8 mouse cellular contexts compared by ENCODE assay signal in the genomic region with DNA sequence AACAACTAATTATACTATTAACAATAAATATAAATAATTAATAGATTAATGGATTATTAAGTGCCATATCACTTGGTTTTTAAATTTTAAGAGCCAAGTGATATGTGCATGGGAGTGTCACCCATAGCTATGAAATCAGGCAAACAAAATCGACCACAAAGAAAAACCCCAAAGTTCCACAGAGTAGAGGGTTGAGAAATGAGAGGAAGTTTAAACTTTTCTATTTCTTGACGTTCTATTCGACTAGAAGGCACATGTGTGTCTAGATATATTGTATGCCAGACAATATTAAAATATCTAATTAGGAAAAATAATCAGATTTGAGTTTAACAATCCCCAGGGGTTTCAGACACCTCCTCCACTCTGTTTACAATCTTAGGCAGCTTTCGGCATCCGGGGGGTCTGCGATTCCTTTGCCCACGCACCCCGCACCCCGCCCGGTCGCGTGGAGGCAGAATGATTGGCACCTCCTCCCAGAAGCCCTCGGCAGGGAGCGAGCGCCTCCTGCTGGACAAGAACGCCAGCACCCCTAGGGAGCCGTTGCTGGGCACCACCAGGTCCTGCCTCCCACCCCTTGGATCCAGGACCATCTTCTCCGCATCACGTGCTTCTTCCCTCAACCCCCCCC. TPM values are rescaled to one million over a fixed set of nuclear protein-coding genes. Genes with fewer than 3 reads are reported as not detected.
DNase-seq lines count a peak whose midpoint lies in the region; ATAC-seq lines count a peak whose summit lies in the region.

No protein-coding gene starts in this region.

- no peaks in the 10 kb centered on the region for H3K9me3 ChIP-seq in embryonic facial prominence, embryonic 13.5 days

- no peak for ATAC-seq in embryonic facial prominence, embryonic 13.5 days (ENCODE audit: insufficient number of reproducible peaks, insufficient read depth, low FRiP score, low TSS enrichment, low read depth)
- peak; percentile 78 for ATAC-seq in monocyte, adult 5-6 weeks (replicated peaks; ENCODE audit: insufficient number of reproducible peaks, low FRiP score, low TSS enrichment, poor library complexity, severe bottlenecking)

- H3K36me3 ChIP-seq in embryonic facial prominence, embryonic 13.5 days, result no peaks in the 10 kb centered on the region
- no peaks in the 10 kb centered on the region for H3K36me3 ChIP-seq in splenic B cell, adult 2 months (ENCODE audit: control insufficient read depth, insufficient read depth, low read length, poor library complexity, severe bottlenecking)

- H3K4me3 ChIP-seq in embryonic facial prominence, embryonic 13.5 days, result 0 out of 2 replicates have a peak overlapping the region, but pooled peaks have one; percentile 14

- DNase-seq in 416B (ENCODE audit: low read depth) (peak; percentile 78), liver (peak; percentile 79)
- DNase-seq in adrenal gland, postnatal 14 days, result peak; percentile 94
- peak; percentile 60 to 75 for DNase-seq in heart, adult 9 months (ENCODE audit: low spot score in 2 of 2)
- DNase-seq in kidney, adult 9 months, result peak; percentile 69
- peak; percentile 91 for DNase-seq in splenic B cell, adult 2 months (ENCODE audit: low read depth, low spot score)

- peak overlapping the region; percentile 51 for H3K4me2 ChIP-seq in embryonic facial prominence, embryonic 13.5 days

- no peaks in the 10 kb centered on the region; the same call in 1 of the 2 replicates for H3K27me3 ChIP-seq in embryonic facial prominence, embryonic 13.5 days
- H3K27me3 ChIP-seq in splenic B cell, adult 2 months (ENCODE audit: control insufficient read depth, insufficient read depth, low read length, poor library complexity, severe bottlenecking), result no peaks in the 10 kb centered on the region

- peaks cover 9% of the 10 kb centered on the region for H3K4me1 ChIP-seq in embryonic facial prominence, embryonic 13.5 days

- 5% methylated on average over 19 of the region's 19 CpGs for WGBS in embryonic facial prominence, embryonic 13.5 days

- peak overlapping the region; percentile 22; the same call in 1 of the 2 replicates for H3K9ac ChIP-seq in embryonic facial prominence, embryonic 13.5 days

- no peak overlapping the region for H3K27ac ChIP-seq in embryonic facial prominence, embryonic 13.5 days

RNA-seq across cellular contexts. Expression of a gene that starts 0.8 kb away (rescaled TPM):
- total RNA-seq in adrenal gland, postnatal 14 days (2021), result 0.19 and 0.30 TPM in 2 replicates
- 0.06 and 0.08 TPM in 2 replicates for polyA plus RNA-seq in embryonic facial prominence, embryonic 13.5 days (2015; fragmentation: Nextera tagmentation; extraction: Ambion mirVana)
- not detected in 3 replicates for total RNA-seq in monocyte, adult 5-6 weeks (2017)

RNA-seq across cellular contexts. Expression of a gene that starts 56.4 kb away (rescaled TPM):
- total RNA-seq in adrenal gland, postnatal 14 days (2021), result 16.0 and 17.3 TPM in 2 replicates
- polyA plus RNA-seq in embryonic facial prominence, embryonic 13.5 days (2015; fragmentation: Nextera tagmentation; extraction: Ambion mirVana), result 6.7 and 7.9 TPM in 2 replicates
- 2.0 to 2.3 TPM in 2 of 3 replicates, not detected in the other for total RNA-seq in monocyte, adult 5-6 weeks (2017)
